Mouse (Mus musculus): Measurements from ENCODE around the gene Cacna2d4. TPM values are rescaled to one million over a fixed set of nuclear protein-coding genes. Genes with fewer than 3 reads are reported as not detected.
"Not testable (repeated sequence)": the region's sequence is repeated elsewhere in the genome, so short reads cannot be mapped to it uniquely, and the experiment has no call there.

The Cacna2d4 gene
- polyA plus RNA-seq, 1 experiment from 2014 or later: 0.28 TPM

- peaks cover 11% of the 10 kb centered on the region for H3K4me1 ChIP-seq (ENCODE audit: control insufficient read depth, insufficient read depth, low read length)
- ATAC-seq (ENCODE audit: insufficient read depth, low FRiP score, low TSS enrichment) (peak; percentile 73), DNase-seq (ENCODE audit: low spot score) (no peak)
- no peak overlapping the region for H3K4me2 ChIP-seq (ENCODE audit: low read depth)
- 49% methylated on average over 15 of the region's 15 CpGs for WGBS
- no peak overlapping the region for H3K4me3 ChIP-seq (ENCODE audit: low read depth, low read length)
- no peak overlapping the region for H3K9ac ChIP-seq (ENCODE audit: low read length)
- peak overlapping the region; percentile 44; the same call in 1 of the 2 replicates for H3K27ac ChIP-seq (ENCODE audit: low read depth, low read length)
- H3K9me3 ChIP-seq (ENCODE audit: control insufficient read depth, low read length): no peaks in the 10 kb centered on the region
- no peaks in the 10 kb centered on the region for H3K36me3 ChIP-seq (ENCODE audit: control insufficient read depth, insufficient read depth, low read length)
- H3K27me3 ChIP-seq (ENCODE audit: control insufficient read depth, insufficient read depth, low read length): no peaks in the 10 kb centered on the region
Observed at GRCm38 (mm10) chr6:119198534-119199273, 37.6 kb upstream of the Cacna2d4 start.

- Histone ChIP-seq H3K9ac (ENCODE audit: low read length) (no peak overlapping the region), H3K4me1 (ENCODE audit: control insufficient read depth, insufficient read depth, low read length) (peaks cover 11% of the 10 kb centered on the region), H3K4me3 (ENCODE audit: low read depth, low read length) (no peak overlapping the region), H3K36me3 (ENCODE audit: control insufficient read depth, insufficient read depth, low read length) (no peaks in the 10 kb centered on the region), H3K27ac (ENCODE audit: low read depth, low read length) (peak overlapping the region; percentile 44; the same call in 1 of the 2 replicates), H3K4me2 (ENCODE audit: low read depth) (no peak overlapping the region), H3K27me3 (ENCODE audit: control insufficient read depth, insufficient read depth, low read length) (no peaks in the 10 kb centered on the region), H3K9me3 (ENCODE audit: control insufficient read depth, low read length) (no peaks in the 10 kb centered on the region)
- 36% methylated on average over 8 of the region's 8 CpGs for WGBS
- ATAC-seq (ENCODE audit: insufficient read depth, low FRiP score, low TSS enrichment): 0 out of 2 replicates have a peak, but pooled peaks have one; percentile 38
- DNase-seq (ENCODE audit: low spot score): no peak
Observed at GRCm38 (mm10) chr6:119199274-119199879, 36.9 kb upstream of the Cacna2d4 start.

GRCm38 (mm10) chr6:119200362-119200761, 36.0 kb upstream of the Cacna2d4 start:
- ATAC-seq (ENCODE audit: insufficient read depth, low FRiP score, low TSS enrichment) (no peak), DNase-seq (ENCODE audit: low spot score) (no peak)

GRCm38 (mm10) chr6:119201575-119201974, 34.8 kb upstream of the Cacna2d4 start:
- Histone ChIP-seq H3K36me3 (ENCODE audit: control insufficient read depth, insufficient read depth, low read length) (no peaks in the 10 kb centered on the region), H3K9ac (ENCODE audit: low read length) (no peak overlapping the region), H3K4me2 (ENCODE audit: low read depth) (no peak overlapping the region), H3K27me3 (ENCODE audit: control insufficient read depth, insufficient read depth, low read length) (no peaks in the 10 kb centered on the region), H3K27ac (ENCODE audit: low read depth, low read length) (no peak overlapping the region), H3K9me3 (ENCODE audit: control insufficient read depth, low read length) (no peaks in the 10 kb centered on the region), H3K4me1 (ENCODE audit: control insufficient read depth, insufficient read depth, low read length) (peaks cover 11% of the 10 kb centered on the region), H3K4me3 (ENCODE audit: low read depth, low read length) (no peak overlapping the region)
- WGBS: 94% methylated on average over 4 of the region's 4 CpGs
- DNase-seq (ENCODE audit: low spot score) (no peak), ATAC-seq (ENCODE audit: insufficient read depth, low FRiP score, low TSS enrichment) (no peak)

More at GRCm38 (mm10) chr6:119200362-119200761, 36.0 kb upstream of the Cacna2d4 start:
- H3K36me3 ChIP-seq (ENCODE audit: control insufficient read depth, insufficient read depth, low read length): no peaks in the 10 kb centered on the region
- no peaks in the 10 kb centered on the region for H3K9me3 ChIP-seq (ENCODE audit: control insufficient read depth, low read length)
- H3K27ac ChIP-seq (ENCODE audit: low read depth, low read length): no peak overlapping the region
- H3K4me2 ChIP-seq (ENCODE audit: low read depth): no peak overlapping the region
- H3K9ac ChIP-seq (ENCODE audit: low read length): no peak overlapping the region
- 86% methylated on average over 5 of the region's 5 CpGs for whole genome bisulfite sequencing
- peaks cover 11% of the 10 kb centered on the region for H3K4me1 ChIP-seq (ENCODE audit: control insufficient read depth, insufficient read depth, low read length)
- H3K27me3 ChIP-seq (ENCODE audit: control insufficient read depth, insufficient read depth, low read length): no peaks in the 10 kb centered on the region
- H3K4me3 ChIP-seq (ENCODE audit: low read depth, low read length): no peak overlapping the region

GRCm38 (mm10) chr6:119204286-119204685, 32.0 kb upstream of the Cacna2d4 start:
- Histone ChIP-seq H3K4me1 (ENCODE audit: control insufficient read depth, insufficient read depth, low read length) (peaks cover 4% of the 10 kb centered on the region), H3K27me3 (ENCODE audit: control insufficient read depth, insufficient read depth, low read length) (no peaks in the 10 kb centered on the region), H3K9me3 (ENCODE audit: control insufficient read depth, low read length) (no peaks in the 10 kb centered on the region), H3K27ac (ENCODE audit: low read depth, low read length) (no peak overlapping the region), H3K4me2 (ENCODE audit: low read depth) (no peak overlapping the region), H3K9ac (ENCODE audit: low read length) (no peak overlapping the region), H3K36me3 (ENCODE audit: control insufficient read depth, insufficient read depth, low read length) (no peaks in the 10 kb centered on the region), H3K4me3 (ENCODE audit: low read depth, low read length) (no peak overlapping the region)
- DNase-seq (ENCODE audit: low spot score) (no peak), ATAC-seq (ENCODE audit: insufficient read depth, low FRiP score, low TSS enrichment) (no peak)
- 92% methylated on average over 7 of the region's 7 CpGs for WGBS

- 76% methylated on average over 3 of the region's 3 CpGs for WGBS
- no peaks in the 10 kb centered on the region for H3K4me1 ChIP-seq (ENCODE audit: control insufficient read depth, insufficient read depth, low read length)
- H3K36me3 ChIP-seq (ENCODE audit: control insufficient read depth, insufficient read depth, low read length): no peaks in the 10 kb centered on the region
- H3K27me3 ChIP-seq (ENCODE audit: control insufficient read depth, insufficient read depth, low read length): no peaks in the 10 kb centered on the region
- H3K27ac ChIP-seq (ENCODE audit: low read depth, low read length): no peak overlapping the region
- no peaks in the 10 kb centered on the region for H3K9me3 ChIP-seq (ENCODE audit: control insufficient read depth, low read length)
- DNase-seq (ENCODE audit: low spot score): no peak
- no peak for ATAC-seq (ENCODE audit: insufficient read depth, low FRiP score, low TSS enrichment)
- no peak overlapping the region for H3K4me2 ChIP-seq (ENCODE audit: low read depth)
- H3K9ac ChIP-seq (ENCODE audit: low read length): no peak overlapping the region
- H3K4me3 ChIP-seq (ENCODE audit: low read depth, low read length): no peak overlapping the region
Observed at GRCm38 (mm10) chr6:119204915-119205314, 31.4 kb upstream of the Cacna2d4 start.

GRCm38 (mm10) chr6:119206006-119206405, 30.3 kb upstream of the Cacna2d4 start:
- H3K4me1 ChIP-seq (ENCODE audit: control insufficient read depth, insufficient read depth, low read length); H3K27me3 ChIP-seq (ENCODE audit: control insufficient read depth, insufficient read depth, low read length); H3K4me3 ChIP-seq (ENCODE audit: low read depth, low read length); H3K27ac ChIP-seq (ENCODE audit: low read depth, low read length); H3K9me3 ChIP-seq (ENCODE audit: control insufficient read depth, low read length); H3K36me3 ChIP-seq (ENCODE audit: control insufficient read depth, insufficient read depth, low read length); H3K4me2 ChIP-seq (ENCODE audit: low read depth); DNase-seq (ENCODE audit: low spot score); ATAC-seq (ENCODE audit: insufficient read depth, low FRiP score, low TSS enrichment); H3K9ac ChIP-seq (ENCODE audit: low read length): not testable (repeated sequence)
- WGBS: 87% methylated on average over 7 of the region's 7 CpGs

- 88% methylated on average over 5 of the region's 5 CpGs for WGBS
- Histone ChIP-seq H3K9me3 (ENCODE audit: control insufficient read depth, low read length) (no peaks in the 10 kb centered on the region), H3K27me3 (ENCODE audit: control insufficient read depth, insufficient read depth, low read length) (no peaks in the 10 kb centered on the region), H3K4me3 (ENCODE audit: low read depth, low read length) (no peak overlapping the region), H3K4me1 (ENCODE audit: control insufficient read depth, insufficient read depth, low read length) (no peaks in the 10 kb centered on the region), H3K4me2 (ENCODE audit: low read depth) (no peak overlapping the region), H3K9ac (ENCODE audit: low read length) (no peak overlapping the region), H3K27ac (ENCODE audit: low read depth, low read length) (no peak overlapping the region), H3K36me3 (ENCODE audit: control insufficient read depth, insufficient read depth, low read length) (peaks cover 5% of the 10 kb centered on the region; the same call in 1 of the 2 replicates)
- no peak for DNase-seq (ENCODE audit: low spot score)
- ATAC-seq (ENCODE audit: insufficient read depth, low FRiP score, low TSS enrichment): no peak
Observed at GRCm38 (mm10) chr6:119213375-119213774, 23.0 kb upstream of the Cacna2d4 start.

- no peak overlapping the region for H3K9ac ChIP-seq (ENCODE audit: low read length)
- no peak for ATAC-seq (ENCODE audit: insufficient read depth, low FRiP score, low TSS enrichment)
- H3K9me3 ChIP-seq (ENCODE audit: control insufficient read depth, low read length): no peaks in the 10 kb centered on the region
- H3K36me3 ChIP-seq (ENCODE audit: control insufficient read depth, insufficient read depth, low read length): peaks cover 5% of the 10 kb centered on the region; the same call in 1 of the 2 replicates
- no peak overlapping the region for H3K4me3 ChIP-seq (ENCODE audit: low read depth, low read length)
- no peaks in the 10 kb centered on the region for H3K4me1 ChIP-seq (ENCODE audit: control insufficient read depth, insufficient read depth, low read length)
- no peak overlapping the region for H3K27ac ChIP-seq (ENCODE audit: low read depth, low read length)
- no peak for DNase-seq (ENCODE audit: low spot score)
- H3K4me2 ChIP-seq (ENCODE audit: low read depth): no peak overlapping the region
- H3K27me3 ChIP-seq (ENCODE audit: control insufficient read depth, insufficient read depth, low read length): no peaks in the 10 kb centered on the region
- 88% methylated on average over 6 of the region's 6 CpGs for WGBS
Observed at GRCm38 (mm10) chr6:119214190-119214589, 22.1 kb upstream of the Cacna2d4 start.
